Mouse (Mus musculus): ENCODE results near the gene Kcne3.

- TF ChIP-seq CTCF (IDR thresholded peaks at IDR 0.05; ENCODE audit: low read depth) = no peak
- TF ChIP-seq EP300 (IDR thresholded peaks at IDR 0.05; ENCODE audit: low read depth) = no peak
These were observed 27.7 kb upstream of the Kcne3 start for GRCm38 (mm10) chr7:100148586-100148985.

Data from liver, embryonic 14.5 days (tissue).